ENCODE assay signal across 8 mouse cellular contexts in genomic region chr12:100241911-100242796, GRCm38 (mm10). TPM values are rescaled to one million over a fixed set of nuclear protein-coding genes. Genes with fewer than 3 reads are reported as not detected.
DNase-seq lines count a peak whose midpoint lies in the region; ATAC-seq and TF ChIP-seq lines count a peak whose summit lies in the region.

No protein-coding gene starts in this region.

- no peak for TF ChIP-seq EP300 in lung, postnatal 0 days (IDR thresholded peaks at IDR 0.05)

- H3K4me3 ChIP-seq in hindbrain, embryonic 14.5 days (replicated peaks; ENCODE audit: low read length): peak overlapping the region; percentile 6; the same call in 1 of the 2 replicates
- no peak overlapping the region for H3K4me3 ChIP-seq in lung, postnatal 0 days (ENCODE audit: low read depth, low read length)

- DNase-seq in R1 (ENCODE audit: low read depth, low spot score): peak; percentile 94
- peak; percentile 78 to 85 for DNase-seq in cerebellum, postnatal 14 days
- DNase-seq in frontal cortex, postnatal 14 days (ENCODE audit: low spot score in 2 of 2): peak; percentile 64 to 74
- DNase-seq in hindbrain, embryonic 14.5 days (ENCODE audit: low spot score): peak; percentile 83
- peak; percentile 59 to 70 for DNase-seq in layer of hippocampus, postnatal 10 days (ENCODE audit: low spot score in 2 of 2)
- DNase-seq in lung, postnatal 0 days (ENCODE audit: low spot score): peak; percentile 76
- peak; percentile 29 for DNase-seq in ovary, postnatal 36 days (ENCODE audit: low spot score)

- H3K27ac ChIP-seq in hindbrain, embryonic 14.5 days: peak overlapping the region; percentile 82
- no peak overlapping the region for H3K27ac ChIP-seq in lung, postnatal 0 days (ENCODE audit: low read length)

- no peaks in the 10 kb centered on the region for H3K9me3 ChIP-seq in hindbrain, embryonic 14.5 days (ENCODE audit: control insufficient read depth, low read length)
- H3K9me3 ChIP-seq in lung, postnatal 0 days (ENCODE audit: low read length): no peaks in the 10 kb centered on the region

- peak; percentile 94 for ATAC-seq in hindbrain, embryonic 14.5 days (ENCODE audit: low FRiP score)
- peak; percentile 90 for ATAC-seq in lung, postnatal 0 days
- no peak for ATAC-seq in inflammation-experienced regulatory T-cells, adult 6 months

- peak overlapping the region; percentile 46 for H3K4me2 ChIP-seq in hindbrain, embryonic 14.5 days (replicated peaks)
- H3K4me2 ChIP-seq in lung, postnatal 0 days (replicated peaks; ENCODE audit: low read depth, low read length): peak overlapping the region; percentile 40

- peak overlapping the region; percentile 56 for H3K9ac ChIP-seq in hindbrain, embryonic 14.5 days
- no peak overlapping the region for H3K9ac ChIP-seq in lung, postnatal 0 days (replicated peaks; ENCODE audit: low read depth)

- H3K36me3 ChIP-seq in hindbrain, embryonic 14.5 days (replicated peaks; ENCODE audit: control insufficient read depth, insufficient read depth): no peaks in the 10 kb centered on the region
- H3K36me3 ChIP-seq in lung, postnatal 0 days (ENCODE audit: insufficient read depth, low read length): no peaks in the 10 kb centered on the region

- no peak for TF ChIP-seq CTCF in lung, postnatal 0 days (IDR thresholded peaks at IDR 0.05)

- no peaks in the 10 kb centered on the region for H3K27me3 ChIP-seq in hindbrain, embryonic 14.5 days (ENCODE audit: control insufficient read depth, insufficient read depth, low read length)
- H3K27me3 ChIP-seq in lung, postnatal 0 days (replicated peaks; ENCODE audit: insufficient read depth, low read length): no peaks in the 10 kb centered on the region

- WGBS in hindbrain, embryonic 14.5 days: 9% methylated on average over 22 of the region's 22 CpGs
- WGBS in lung, postnatal 0 days: 10% methylated on average over 22 of the region's 22 CpGs

- peaks cover 19% of the 10 kb centered on the region for H3K4me1 ChIP-seq in hindbrain, embryonic 14.5 days (replicated peaks; ENCODE audit: control insufficient read depth, insufficient read depth, low read length)
- H3K4me1 ChIP-seq in lung, postnatal 0 days (ENCODE audit: insufficient read depth, low read depth, low read length): no peaks in the 10 kb centered on the region

RNA-seq across cellular contexts. Expression of gene Calm1, which starts 42.9 kb away (rescaled TPM):
- polyA plus RNA-seq in hindbrain, embryonic 14.5 days (2014; fragmentation: Nextera tagmentation; extraction: Ambion mirVana): 2,705 and 2,824 TPM in 2 replicates
- 1,000 to 10,000 TPM; 1,868 to 2,057 TPM for total RNA-seq in layer of hippocampus, postnatal 10 days (2021)
- 2,106 and 2,119 TPM in 2 replicates for polyA plus RNA-seq in lung, postnatal 0 days (2015; fragmentation: Nextera tagmentation; extraction: Ambion mirVana)
- polyA plus RNA-seq in inflammation-experienced regulatory T-cells, adult 6 months (2017; shearing (Covaris generic)): 1,000 to 10,000 TPM; 1,310 to 3,387 (median 2,012) TPM

Comparison
In these comparisons a context has a peak if more than half of its experiments do, and no peak if none do; other contexts are left out.
1. DNase-seq: peak in every context shown above with its lines; median percentile 94 in R1; 83 in hindbrain, embryonic 14.5 days; 82 in cerebellum, postnatal 14 days; 76 in lung, postnatal 0 days; 69 in frontal cortex, postnatal 14 days; 64 in layer of hippocampus, postnatal 10 days; 29 in ovary, postnatal 36 days.